Mouse (Mus musculus): Measurements from ENCODE around the gene Itpr2.

- TF ChIP-seq GATA1 (IDR thresholded peaks at IDR 0.05; ENCODE audit: borderline replicate concordance, low read length), result no peak
- no peak for TF ChIP-seq CTCF (IDR thresholded peaks at IDR 0.05; ENCODE audit: low read depth, low read length)
- TF ChIP-seq POLR2AphosphoS5 (IDR thresholded peaks at IDR 0.05; ENCODE audit: insufficient replicate concordance, low read depth, low read length), result no peak
- no peak for TF ChIP-seq TAL1 (conservative IDR thresholded peaks at IDR 0.05; ENCODE audit: low read depth, low read length)
- TF ChIP-seq GATA2 (IDR thresholded peaks at IDR 0.05; ENCODE audit: borderline replicate concordance, low read depth, low read length), result no peak
These were observed 231.9 kb downstream of the Itpr2 start for GRCm38 (mm10) chr6:146270162-146270561.

All from G1E (cell line).